Mouse (Mus musculus) MEL (cell line): ENCODE results near the gene Kirrel2.

Experiments used
- BHLHE40 ChIP-seq: IDR thresholded peaks from 2 replicates; pipeline ENCODE4 v1.6.1; 2012; ENCODE audit warnings: low read depth, mild to moderate bottlenecking, inconsistent platforms, low read length, improper control_type of control experiment, borderline replicate concordance
- CTCF ChIP-seq, 3 experiments: IDR thresholded peaks in 2 of 3; conservative IDR thresholded peaks in 1 of 3; 2 replicates each; pipeline ENCODE4 v1.5.1; 2011 to 2012; ENCODE audit warnings: low read length in 3 of 3, low read depth in 2 of 3, mild to moderate bottlenecking in 2 of 3, improper control_type of control experiment in 1 of 3, inconsistent platforms in 1 of 3, mixed read lengths in 1 of 3, moderate library complexity in 1 of 3; ENCODE audit not compliant: control insufficient read depth in 1 of 3, insufficient read depth in 1 of 3, poor library complexity in 1 of 3, severe bottlenecking in 1 of 3
- GABPA ChIP-seq: IDR thresholded peaks from 2 replicates; pipeline ENCODE4 v1.6.1; 2012; ENCODE audit warnings: low read depth, mild to moderate bottlenecking, inconsistent platforms, low read length, improper control_type of control experiment, moderate library complexity
- MAX ChIP-seq: IDR thresholded peaks from 2 replicates; pipeline ENCODE4 v1.6.1; 2011; ENCODE audit warnings: low read length, improper control_type of control experiment
- MEF2A ChIP-seq: IDR thresholded peaks from 2 replicates; pipeline ENCODE4 v1.6.1; 2014; ENCODE audit warnings: low read depth, mild to moderate bottlenecking, inconsistent platforms, low read length, improper control_type of control experiment; ENCODE audit not compliant: poor library complexity, insufficient replicate concordance, severe bottlenecking; ENCODE audit errors: extremely low read depth
- POLR2A ChIP-seq, 2 experiments: IDR thresholded peaks; 2 replicates each; pipeline ENCODE4 v1.6.1; 2011 to 2012; ENCODE audit warnings: low read length in 2 of 2, mild to moderate bottlenecking in 2 of 2, control low read depth in 1 of 2, improper control_type of control experiment in 1 of 2, low read depth in 1 of 2, moderate library complexity in 1 of 2; ENCODE audit not compliant: control insufficient read depth in 1 of 2, insufficient read depth in 1 of 2, poor library complexity in 1 of 2
- SIN3A ChIP-seq: IDR thresholded peaks from 2 replicates; pipeline ENCODE4 v1.6.1; 2012; ENCODE audit warnings: low read length, improper control_type of control experiment, inconsistent platforms
- SMC3 ChIP-seq: IDR thresholded peaks from 2 replicates; pipeline ENCODE4 v1.6.1; 2011; ENCODE audit warnings: low read depth, low read length, improper control_type of control experiment
- UBTF ChIP-seq: IDR thresholded peaks from 2 replicates; pipeline ENCODE4 v1.6.1; 2012; ENCODE audit warnings: low read depth, mild to moderate bottlenecking, inconsistent platforms, low read length, improper control_type of control experiment, moderate library complexity, borderline replicate concordance; ENCODE audit not compliant: insufficient read depth
- USF2 ChIP-seq, 2 experiments: IDR thresholded peaks; 2 replicates each; pipeline ENCODE4 v1.6.1; 2011 to 2012; ENCODE audit warnings: improper control_type of control experiment in 2 of 2, low read length in 2 of 2, borderline replicate concordance in 1 of 2, inconsistent platforms in 1 of 2, low read depth in 1 of 2, mild to moderate bottlenecking in 1 of 2; ENCODE audit not compliant: insufficient read depth in 1 of 2
- ZKSCAN1 ChIP-seq: IDR thresholded peaks from 2 replicates; pipeline ENCODE4 v1.6.1; 2012; ENCODE audit warnings: low read depth, mild to moderate bottlenecking, inconsistent platforms, low read length, improper control_type of control experiment, moderate library complexity

GRCm38 (mm10) chr7:30419561-30420499, 37.7 kb downstream of the Kirrel2 start, which contains the start of gene Hcst:
- TF ChIP-seq ZKSCAN1, result no peak
- peak; percentile 72 for TF ChIP-seq SIN3A
- no peak for TF ChIP-seq SMC3
- peak in 2 of 3 experiments; percentile 46 to 47; a peak in 3 of 6 replicates for TF ChIP-seq CTCF (IDR thresholded peaks at IDR 0.05 in 2 of 3, conservative IDR thresholded peaks at IDR 0.05 in 1 of 3; ENCODE audit: control insufficient read depth in 1 of 3, insufficient read depth in 1 of 3, low read depth in 2 of 3, low read length in 3 of 3, poor library complexity in 1 of 3, severe bottlenecking in 1 of 3)
- peak; percentile 62 to 67 for TF ChIP-seq POLR2A (IDR thresholded peaks at IDR 0.05; ENCODE audit: control insufficient read depth in 1 of 2, insufficient read depth in 1 of 2, low read depth in 1 of 2, low read length in 2 of 2, poor library complexity in 1 of 2)
- no peak for TF ChIP-seq MEF2A
- no peak; the same call in 1 of the 2 replicates for TF ChIP-seq BHLHE40
- TF ChIP-seq GABPA, result 0 out of 2 replicates have a peak, but pooled peaks have one; percentile 63
- TF ChIP-seq MAX, result no peak; the same call in 1 of the 2 replicates
- no peak for TF ChIP-seq UBTF
- no peak for TF ChIP-seq USF2 (IDR thresholded peaks at IDR 0.05; ENCODE audit: borderline replicate concordance in 1 of 2, insufficient read depth in 1 of 2, low read depth in 1 of 2, low read length in 2 of 2)
